8 mouse cellular contexts compared by ENCODE assay signal in the genomic region with DNA sequence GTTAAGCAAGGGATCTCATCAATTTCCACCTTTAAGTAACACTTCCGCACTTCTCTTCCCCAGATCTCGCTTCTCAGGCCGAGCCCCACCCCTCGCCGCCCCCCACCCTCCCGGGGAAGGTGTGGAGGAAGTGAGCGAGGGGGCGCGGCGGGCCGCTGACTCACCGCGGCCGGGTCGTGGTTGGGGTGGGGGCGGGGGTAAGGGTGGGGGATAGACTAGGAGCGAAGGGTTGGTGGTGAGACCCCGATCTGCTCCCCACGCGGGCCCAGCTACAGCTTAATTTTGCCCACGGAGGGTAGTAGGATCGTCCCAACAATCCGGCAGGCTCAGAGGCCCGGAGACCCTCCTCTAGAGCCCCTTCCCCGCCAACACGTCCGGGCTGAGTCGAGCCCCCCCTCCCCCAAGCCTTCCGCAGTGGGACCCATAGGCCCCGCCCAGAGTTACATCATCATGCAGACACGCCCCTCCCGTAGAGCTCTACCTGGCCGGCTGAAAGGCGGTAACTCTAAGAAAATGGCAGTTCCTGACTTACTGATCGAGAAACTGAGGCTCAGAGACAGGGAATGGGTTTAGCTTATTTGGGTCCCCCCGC. TPM values are rescaled to one million over a fixed set of nuclear protein-coding genes. Genes with fewer than 3 reads are reported as not detected.
DNase-seq lines count a peak whose midpoint lies in the region; ATAC-seq and TF ChIP-seq lines count a peak whose summit lies in the region.

No protein-coding gene starts in this region.

- peaks cover 5% of the 10 kb centered on the region for H3K27me3 ChIP-seq in forebrain, embryonic 10.5 days (ENCODE audit: poor library complexity, severe bottlenecking)
- H3K27me3 ChIP-seq in hindbrain, embryonic 13.5 days, result peaks cover 21% of the 10 kb centered on the region; the same call in 1 of the 2 replicates
- no peaks in the 10 kb centered on the region for H3K27me3 ChIP-seq in liver, adult 2 months (ENCODE audit: control insufficient read depth, insufficient read depth, low read length)
- H3K27me3 ChIP-seq in midbrain, postnatal 0 days (ENCODE audit: insufficient read depth, low read length), result no peaks in the 10 kb centered on the region; the same call in 1 of the 2 replicates

- H3K4me1 ChIP-seq in forebrain, embryonic 10.5 days, result peaks cover 36% of the 10 kb centered on the region
- H3K4me1 ChIP-seq in hindbrain, embryonic 13.5 days (replicated peaks), result peaks cover 29% of the 10 kb centered on the region
- peaks cover 2% of the 10 kb centered on the region; the same call in 1 of the 2 replicates for H3K4me1 ChIP-seq in liver, adult 2 months (ENCODE audit: control insufficient read depth, insufficient read depth, low read length)
- H3K4me1 ChIP-seq in midbrain, postnatal 0 days (ENCODE audit: insufficient read depth, low read length), result peaks cover 4% of the 10 kb centered on the region; the same call in 1 of the 2 replicates

- ATAC-seq in hindbrain, embryonic 13.5 days (ENCODE audit: low FRiP score), result peak; percentile 77
- ATAC-seq in midbrain, postnatal 0 days (ENCODE audit: low FRiP score), result peak; percentile 60

- H3K27ac ChIP-seq in forebrain, embryonic 10.5 days, result peak overlapping the region; percentile 94
- H3K27ac ChIP-seq in hindbrain, embryonic 13.5 days, result peak overlapping the region; percentile 86
- H3K27ac ChIP-seq in liver, adult 2 months (replicated peaks; ENCODE audit: insufficient read depth, low read depth, low read length), result peak overlapping the region; percentile 91
- peak overlapping the region; percentile 75 for H3K27ac ChIP-seq in midbrain, postnatal 0 days (ENCODE audit: low read depth, low read length)

- peaks cover 16% of the 10 kb centered on the region for H3K36me3 ChIP-seq in forebrain, embryonic 10.5 days (replicated peaks)
- no peaks in the 10 kb centered on the region for H3K36me3 ChIP-seq in hindbrain, embryonic 13.5 days
- no peaks in the 10 kb centered on the region for H3K36me3 ChIP-seq in liver, adult 2 months (ENCODE audit: control insufficient read depth, insufficient read depth, low read length)
- H3K36me3 ChIP-seq in midbrain, postnatal 0 days (ENCODE audit: insufficient read depth, low read length), result no peaks in the 10 kb centered on the region

- H3K79me2 ChIP-seq in liver, adult 2 months (ENCODE audit: control insufficient read depth, insufficient read depth, low read length), result peaks cover 14% of the 10 kb centered on the region

- H3K4me3 ChIP-seq in forebrain, embryonic 10.5 days, result peak overlapping the region; percentile 99
- peak overlapping the region; percentile 96 for H3K4me3 ChIP-seq in hindbrain, embryonic 13.5 days
- peak overlapping the region; percentile 96 for H3K4me3 ChIP-seq in liver, adult 2 months (ENCODE audit: insufficient read depth, low read depth, low read length)
- peak overlapping the region; percentile 88 for H3K4me3 ChIP-seq in midbrain, postnatal 0 days (ENCODE audit: low read depth, low read length)

- peak; percentile 42 for DNase-seq in gastrocnemius, postnatal 10 days
- no peak for DNase-seq in gastrocnemius, postnatal 4 days (ENCODE audit: low spot score in 2 of 2)
- peak; percentile 83 for DNase-seq in brain, embryonic 14.5 days (ENCODE audit: low read depth)
- DNase-seq in forebrain, embryonic 10.5 days (ENCODE audit: extremely low spot score, low spot score), result peak; percentile 80
- peak; percentile 69 for DNase-seq in liver, adult 2 months (ENCODE audit: extremely low read depth, low read depth, low spot score)
- peak; percentile 66 for DNase-seq in midbrain, postnatal 0 days (ENCODE audit: low spot score)
- DNase-seq in testis, postnatal 10 days (ENCODE audit: low spot score), result peak; percentile 85

- under 1% methylated on average over 36 of the region's 36 CpGs for WGBS in forebrain, embryonic 10.5 days
- WGBS in hindbrain, embryonic 13.5 days, result 0% methylated on average over 25 of the region's 36 CpGs
- 1% methylated on average over 36 of the region's 36 CpGs for WGBS in liver, adult 2 months
- WGBS in midbrain, postnatal 0 days, result under 1% methylated on average over 35 of the region's 36 CpGs

- peak overlapping the region; percentile 95 for H3K9ac ChIP-seq in hindbrain, embryonic 13.5 days
- peak overlapping the region; percentile 86 for H3K9ac ChIP-seq in liver, adult 2 months (ENCODE audit: low read depth, low read length)
- H3K9ac ChIP-seq in midbrain, postnatal 0 days (replicated peaks; ENCODE audit: low read length, poor library complexity, severe bottlenecking), result peak overlapping the region; percentile 77

- H3K9me3 ChIP-seq in forebrain, embryonic 10.5 days, result no peaks in the 10 kb centered on the region
- no peaks in the 10 kb centered on the region for H3K9me3 ChIP-seq in hindbrain, embryonic 13.5 days
- no peaks in the 10 kb centered on the region for H3K9me3 ChIP-seq in midbrain, postnatal 0 days (ENCODE audit: low read length)

- no peak for TF ChIP-seq CTCF in brain, embryonic 14.5 days (IDR thresholded peaks at IDR 0.05; ENCODE audit: borderline replicate concordance, extremely low read depth, insufficient read depth, insufficient read length)
- TF ChIP-seq CTCF in liver, adult 2 months (IDR thresholded peaks at IDR 0.05; ENCODE audit: low read depth, low read length), result no peak
- TF ChIP-seq CTCF in midbrain, postnatal 0 days (IDR thresholded peaks at IDR 0.05), result no peak

- peak overlapping the region; percentile 97 for H3K4me2 ChIP-seq in hindbrain, embryonic 13.5 days
- H3K4me2 ChIP-seq in midbrain, postnatal 0 days (ENCODE audit: low read depth, low read length, poor library complexity, severe bottlenecking), result peak overlapping the region; percentile 88

- TF ChIP-seq POLR2A in brain, embryonic 14.5 days (IDR thresholded peaks at IDR 0.05; ENCODE audit: borderline replicate concordance, extremely low read depth, insufficient read depth, insufficient read length, poor library complexity, severe bottlenecking), result 0 out of 2 replicates have a peak, but pooled peaks have one; percentile 13
- TF ChIP-seq POLR2A in liver, adult 2 months (IDR thresholded peaks at IDR 0.05; ENCODE audit: extremely low read depth, insufficient read depth, low read length), result 0 out of 2 replicates have a peak, but pooled peaks have one; percentile 39

RNA-seq across cellular contexts. Expression of a gene that starts 0.7 kb away (rescaled TPM):
- total RNA-seq in gastrocnemius, postnatal 10 days (2021), result 10 to 100 TPM; 35.7 to 53.5 TPM
- total RNA-seq in gastrocnemius, postnatal 4 days (2021), result 10 to 100 TPM; 65.3 to 71.9 TPM
- polyA plus RNA-seq in brain, embryonic 14.5 days (2012; rRNA removed), result 66.4 and 89.0 TPM in 2 replicates
- polyA plus RNA-seq in forebrain, embryonic 10.5 days (2016; fragmentation: Nextera tagmentation; extraction: Ambion mirVana), result 47.4 and 56.9 TPM in 2 replicates
- 38.5 and 39.7 TPM in 2 replicates for polyA plus RNA-seq in hindbrain, embryonic 13.5 days (2015; fragmentation: Nextera tagmentation; extraction: Ambion mirVana)
- 6.3 and 11.3 TPM in 2 replicates for total RNA-seq in liver, adult 2 months (2014; rRNA removed)
- 24.2 and 37.1 TPM in 2 replicates for polyA plus RNA-seq in liver, adult 2 months (2012; rRNA removed)
- total RNA-seq in midbrain, postnatal 0 days (2014; rRNA removed), result 50.9 and 56.9 TPM in 2 replicates
- polyA plus RNA-seq in midbrain, postnatal 0 days (2015; fragmentation: Nextera tagmentation; extraction: Ambion mirVana), result 31.4 and 32.3 TPM in 2 replicates

RNA-seq across cellular contexts. Expression of a gene that starts 7.6 kb away (rescaled TPM):
- not detected for total RNA-seq in gastrocnemius, postnatal 10 days (2021)
- not detected for total RNA-seq in gastrocnemius, postnatal 4 days (2021)
- polyA plus RNA-seq in brain, embryonic 14.5 days (2012; rRNA removed), result 1.1 and 1.3 TPM in 2 replicates
- 0.41 and 0.51 TPM in 2 replicates for polyA plus RNA-seq in forebrain, embryonic 10.5 days (2016; fragmentation: Nextera tagmentation; extraction: Ambion mirVana)
- 0.49 and 0.69 TPM in 2 replicates for polyA plus RNA-seq in hindbrain, embryonic 13.5 days (2015; fragmentation: Nextera tagmentation; extraction: Ambion mirVana)
- total RNA-seq in liver, adult 2 months (2014; rRNA removed), result 0.20 TPM in 1 of 2 replicates, not detected in the other
- polyA plus RNA-seq in liver, adult 2 months (2012; rRNA removed), result 0.13 TPM in 1 of 2 replicates, not detected in the other
- 1.8 and 2.2 TPM in 2 replicates for total RNA-seq in midbrain, postnatal 0 days (2014; rRNA removed)
- polyA plus RNA-seq in midbrain, postnatal 0 days (2015; fragmentation: Nextera tagmentation; extraction: Ambion mirVana), result 1.2 and 1.4 TPM in 2 replicates

RNA-seq across cellular contexts. Expression of a gene that starts 10.2 kb away (rescaled TPM):
- total RNA-seq in gastrocnemius, postnatal 10 days (2021), result 100 to 1,000 TPM; 669 to 730 TPM
- total RNA-seq in gastrocnemius, postnatal 4 days (2021), result 100 to 1,000 TPM; 473 to 501 TPM
- polyA plus RNA-seq in brain, embryonic 14.5 days (2012; rRNA removed), result 159 and 189 TPM in 2 replicates
- polyA plus RNA-seq in forebrain, embryonic 10.5 days (2016; fragmentation: Nextera tagmentation; extraction: Ambion mirVana), result 32.1 and 33.1 TPM in 2 replicates
- 101 and 104 TPM in 2 replicates for polyA plus RNA-seq in hindbrain, embryonic 13.5 days (2015; fragmentation: Nextera tagmentation; extraction: Ambion mirVana)
- total RNA-seq in liver, adult 2 months (2014; rRNA removed), result 0.27 and 0.65 TPM in 2 replicates
- polyA plus RNA-seq in liver, adult 2 months (2012; rRNA removed), result 0.62 and 1.1 TPM in 2 replicates
- 160 and 172 TPM in 2 replicates for total RNA-seq in midbrain, postnatal 0 days (2014; rRNA removed)
- 104 and 107 TPM in 2 replicates for polyA plus RNA-seq in midbrain, postnatal 0 days (2015; fragmentation: Nextera tagmentation; extraction: Ambion mirVana)

RNA-seq across cellular contexts. Expression of a gene that starts 37.6 kb away (rescaled TPM):
- 1 to 10 TPM in 1 of 2 experiments, under 1 TPM in 1; 0.80 to 1.7 TPM for total RNA-seq in gastrocnemius, postnatal 10 days (2021)
- 1 to 10 TPM; 2.5 to 3.8 TPM for total RNA-seq in gastrocnemius, postnatal 4 days (2021)
- polyA plus RNA-seq in brain, embryonic 14.5 days (2012; rRNA removed), result 0.19 and 0.23 TPM in 2 replicates
- polyA plus RNA-seq in forebrain, embryonic 10.5 days (2016; fragmentation: Nextera tagmentation; extraction: Ambion mirVana), result 0.10 TPM in 1 of 2 replicates, not detected in the other
- 0.06 and 0.08 TPM in 2 replicates for polyA plus RNA-seq in hindbrain, embryonic 13.5 days (2015; fragmentation: Nextera tagmentation; extraction: Ambion mirVana)
- total RNA-seq in liver, adult 2 months (2014; rRNA removed), result 0.07 and 0.09 TPM in 2 replicates
- polyA plus RNA-seq in liver, adult 2 months (2012; rRNA removed), result 0.06 and 0.11 TPM in 2 replicates
- total RNA-seq in midbrain, postnatal 0 days (2014; rRNA removed), result 0.38 and 0.66 TPM in 2 replicates
- polyA plus RNA-seq in midbrain, postnatal 0 days (2015; fragmentation: Nextera tagmentation; extraction: Ambion mirVana), result 0.10 and 0.11 TPM in 2 replicates

RNA-seq across cellular contexts. Expression of a gene that starts 44.1 kb away (rescaled TPM):
- 10 to 100 TPM; 36.9 to 37.8 TPM for total RNA-seq in gastrocnemius, postnatal 10 days (2021)
- total RNA-seq in gastrocnemius, postnatal 4 days (2021), result 10 to 100 TPM; 30.7 to 31.3 TPM
- polyA plus RNA-seq in brain, embryonic 14.5 days (2012; rRNA removed), result 31.1 and 33.3 TPM in 2 replicates
- 50.7 and 51.4 TPM in 2 replicates for polyA plus RNA-seq in forebrain, embryonic 10.5 days (2016; fragmentation: Nextera tagmentation; extraction: Ambion mirVana)
- polyA plus RNA-seq in hindbrain, embryonic 13.5 days (2015; fragmentation: Nextera tagmentation; extraction: Ambion mirVana), result 36.9 and 37.1 TPM in 2 replicates
- 12.9 and 16.0 TPM in 2 replicates for total RNA-seq in liver, adult 2 months (2014; rRNA removed)
- 34.1 and 40.4 TPM in 2 replicates for polyA plus RNA-seq in liver, adult 2 months (2012; rRNA removed)
- 34.8 and 40.1 TPM in 2 replicates for total RNA-seq in midbrain, postnatal 0 days (2014; rRNA removed)
- 33.4 and 33.9 TPM in 2 replicates for polyA plus RNA-seq in midbrain, postnatal 0 days (2015; fragmentation: Nextera tagmentation; extraction: Ambion mirVana)

Comparison
In these comparisons a context has a peak if more than half of its experiments do, and no peak if none do; other contexts are left out.
1. DNase-seq: peak in gastrocnemius, postnatal 10 days (single experiment), brain, embryonic 14.5 days (single experiment), forebrain, embryonic 10.5 days (single experiment), liver, adult 2 months (single experiment), midbrain, postnatal 0 days (single experiment) and testis, postnatal 10 days (single experiment); none in gastrocnemius, postnatal 4 days (0 of 2).
2. RNA of a gene that starts 10.2 kb away (polyA plus RNA-seq): 159 to 189 TPM in brain, embryonic 14.5 days, 104 to 107 TPM in midbrain, postnatal 0 days, 101 to 104 TPM in hindbrain, embryonic 13.5 days and 32.1 to 33.1 TPM in forebrain, embryonic 10.5 days; 0.62 to 1.1 TPM in liver, adult 2 months; every median in the first group is over 10 times any median in the second.
3. Peak in every context shown above with its lines, with median percentiles within 50 percentile points of each other: H3K27ac ChIP-seq, H3K4me3 ChIP-seq and H3K9ac ChIP-seq.